ENCODE assay signal across 19 mouse cellular contexts in genomic region chr1:59651201-59651819, GRCm38 (mm10).
"Had no signal": no experiment of that assay in that cellular context is flagged by ENCODE, and none has a peak within 500 bp of the region (broad histone marks: within the 10 kb centered on the region; RNA-seq: fewer than 3 reads in every experiment).

No protein-coding gene starts in this region.

- H3K4me2 ChIP-seq: lung, embryonic 15.5 days; midbrain, embryonic 12.5 days; midbrain, embryonic 15.5 days; neural tube, embryonic 12.5 days; neural tube, embryonic 15.5 days had no signal

- H3K4me3 ChIP-seq: left cerebral cortex, adult 2 months; lung, embryonic 15.5 days; midbrain, embryonic 12.5 days; midbrain, embryonic 15.5 days; neural tube, embryonic 12.5 days; neural tube, embryonic 15.5 days had no signal

- ATAC-seq: midbrain, embryonic 15.5 days had no signal

- DNase-seq: kidney, adult 18-20 months; kidney, adult 9 months; kidney, postnatal 14 days; kidney, postnatal 4 days; layer of hippocampus, adult 9-11 months; lung, adult 18-20 months; lung, postnatal 10 days; lung, postnatal 36 days; right cerebral cortex, adult 18-20 months; right cerebral cortex, postnatal 14 days; right cerebral cortex, postnatal 4 days; thymus, postnatal 25 days had no signal

- H3K27ac ChIP-seq: left cerebral cortex, adult 2 months; liver, embryonic 14.5 days; lung, embryonic 15.5 days; midbrain, embryonic 12.5 days; midbrain, embryonic 15.5 days; neural tube, embryonic 12.5 days; neural tube, embryonic 15.5 days had no signal

- H3K9ac ChIP-seq: liver, embryonic 14.5 days; lung, embryonic 15.5 days; midbrain, embryonic 12.5 days; midbrain, embryonic 15.5 days; neural tube, embryonic 12.5 days; neural tube, embryonic 15.5 days had no signal

- H3K4me1 ChIP-seq: lung, embryonic 15.5 days; midbrain, embryonic 12.5 days; midbrain, embryonic 15.5 days; neural tube, embryonic 12.5 days; neural tube, embryonic 15.5 days had no signal

- H3K27me3 ChIP-seq: lung, embryonic 15.5 days; midbrain, embryonic 12.5 days; midbrain, embryonic 15.5 days; neural tube, embryonic 12.5 days; neural tube, embryonic 15.5 days had no signal

- H3K9me3 ChIP-seq: lung, embryonic 15.5 days; midbrain, embryonic 12.5 days; midbrain, embryonic 15.5 days; neural tube, embryonic 12.5 days; neural tube, embryonic 15.5 days had no signal
